ENCODE assay signal across 8 mouse cellular contexts in genomic region chr7:131370648-131371469, GRCm38 (mm10). TPM values are rescaled to one million over a fixed set of nuclear protein-coding genes. Genes with fewer than 3 reads are reported as not detected.
DNase-seq lines count a peak whose midpoint lies in the region; ATAC-seq lines count a peak whose summit lies in the region.

TSS of gene Pstk (plus strand) at chr7:131371141.

- peak; percentile 93 to 97 for DNase-seq in adrenal gland, adult (ENCODE audit: inconsistent age in 2 of 2, low spot score in 1 of 2)
- peak; percentile 94 for DNase-seq in embryo, embryonic 10.5 days (ENCODE audit: low spot score)
- DNase-seq in gastrocnemius, postnatal 14 days, result peak; percentile 90
- peak; percentile 85 to 91 for DNase-seq in left cerebral cortex, postnatal 10 days (ENCODE audit: extremely low spot score in 1 of 2, low spot score in 2 of 2)
- peak; percentile 92 for DNase-seq in right cerebral cortex, postnatal 25 days
- peak; percentile 83 to 88 for DNase-seq in urinary bladder, postnatal 4 days (ENCODE audit: low spot score in 2 of 2)

- peak; percentile 88 for ATAC-seq in inflammation-experienced regulatory T-cells, adult 6 months
- peak; percentile 92 for ATAC-seq in megakaryocyte-erythroid progenitor cell, adult 5-6 weeks (replicated peaks; ENCODE audit: low FRiP score, low TSS enrichment, poor library complexity, severe bottlenecking)

- intact Hi-C loops in gastrocnemius, postnatal 14 days (cut with DNase I; ENCODE audit: low total_unique reads), result no loop called here
- intact Hi-C loops in left cerebral cortex, postnatal 10 days (cut with DNase I), result no loop called here

RNA-seq across cellular contexts. Expression of gene Pstk, which starts in this region (rescaled TPM):
- total RNA-seq in gastrocnemius, postnatal 14 days (2021), result 10 to 100 TPM; 30.7 to 34.8 TPM
- 10 to 100 TPM; 39.3 to 44.7 (median 44.3) TPM for polyA plus RNA-seq in inflammation-experienced regulatory T-cells, adult 6 months (2017; shearing (Covaris generic))
- total RNA-seq in left cerebral cortex, postnatal 10 days (2021), result 10 to 100 TPM; 33.4 TPM
- total RNA-seq in megakaryocyte-erythroid progenitor cell, adult 5-6 weeks (2014; fragmentation: Nextera tagmentation), result 21.3 and 35.3 TPM in 2 replicates
- 9.2 and 30.5 TPM in 2 replicates for total RNA-seq in megakaryocyte-erythroid progenitor cell, adult 5-6 weeks (2017)

Comparison
In these comparisons a context has a peak if more than half of its experiments do, and no peak if none do; other contexts are left out.
1. Peak in every context shown above with its lines: DNase-seq and ATAC-seq.